Mouse (Mus musculus): ENCODE data around the gene Wdr76.

DNA sequence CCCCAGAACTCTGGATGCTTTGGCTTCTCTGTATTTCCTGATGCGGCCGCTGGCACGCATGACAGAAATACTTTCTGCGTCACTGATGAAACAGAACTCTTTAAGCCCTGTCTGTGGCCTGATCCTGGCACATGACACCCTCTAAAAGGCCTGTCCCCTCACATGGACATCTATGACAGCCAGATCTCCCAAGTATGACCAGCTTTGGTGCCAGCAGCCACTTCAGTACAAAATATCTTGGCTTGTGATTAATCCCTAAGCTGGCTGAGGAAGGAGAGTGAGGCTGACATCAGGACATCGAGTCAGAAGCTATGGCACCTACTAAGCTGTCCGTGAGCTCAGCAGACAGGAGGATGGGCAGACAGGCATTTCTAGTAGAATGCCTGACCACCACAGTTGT is 43.1 kb downstream of the Wdr76 start:
- no peak for TF ChIP-seq GATA1 (IDR thresholded peaks at IDR 0.05; ENCODE audit: borderline replicate concordance, low read length)
- no peak for TF ChIP-seq FLI1 (IDR thresholded peaks at IDR 0.05; ENCODE audit: low read length)

Data from megakaryocyte, embryonic 14.5 days (primary cell).